Mouse (Mus musculus) neural tube, embryonic 11.5 days (tissue): ENCODE results near the gene Gen1. TPM values are rescaled to one million over a fixed set of nuclear protein-coding genes. Genes with fewer than 3 reads are reported as not detected.

ENCODE experiments used
- ATAC-seq: fragments of 200-750 bp; cut with Nextera tagmentation; 2 replicates; pipeline ENCODE4 v1.8.0; 2017; ENCODE audit warnings: moderate number of reproducible peaks, mild to moderate bottlenecking, moderate TSS enrichment, moderate library complexity; ENCODE audit not compliant: insufficient read depth, low FRiP score, low TSS enrichment
- DNase-seq: peaks from one replicate; pipeline ENCODE4 v3.0.0-alpha.2; 2015; ENCODE audit warnings: low spot score
- H3K27ac ChIP-seq: fragments of 300-500 bp; sonication (generic); 2 replicates; pipeline ENCODE4 v1.5.1; 2014; ENCODE audit warnings: low read depth, mild to moderate bottlenecking, low read length
- H3K27me3 ChIP-seq: fragments of 300-500 bp; sonication (generic); 2 replicates; pipeline ENCODE4 v1.6.1; 2014; ENCODE audit warnings: mild to moderate bottlenecking, low read length, mixed read lengths; ENCODE audit not compliant: control insufficient read depth, insufficient read depth
- H3K36me3 ChIP-seq: fragments of 300-500 bp; sonication (generic); 2 replicates; pipeline ENCODE4 v1.6.1; 2014; ENCODE audit warnings: mild to moderate bottlenecking, low read length, moderate library complexity, mixed read lengths; ENCODE audit not compliant: control insufficient read depth, insufficient read depth
- H3K4me1 ChIP-seq: fragments of 300-500 bp; sonication (generic); 2 replicates; pipeline ENCODE4 v1.6.1; 2014; ENCODE audit warnings: low read length, mixed read lengths; ENCODE audit not compliant: control insufficient read depth, insufficient read depth
- H3K4me2 ChIP-seq: fragments of 300-500 bp; sonication (generic); 2 replicates; pipeline ENCODE4 v1.6.1; 2014; ENCODE audit warnings: low read depth, mild to moderate bottlenecking, moderate library complexity
- H3K4me3 ChIP-seq: fragments of 300-500 bp; sonication (generic); 2 replicates; pipeline ENCODE4 v1.5.1; 2014; ENCODE audit warnings: low read depth, low read length
- H3K9ac ChIP-seq: fragments of 300-500 bp; sonication (generic); 2 replicates; pipeline ENCODE4 v1.6.1; 2014; ENCODE audit warnings: mild to moderate bottlenecking, low read length
- H3K9me3 ChIP-seq: fragments of 300-500 bp; sonication (generic); 2 replicates; pipeline ENCODE4 v1.6.1; 2016; ENCODE audit warnings: low read length; ENCODE audit not compliant: control insufficient read depth
- WGBS: fragments of 180-500 bp; shearing (Covaris S2); extraction: QIAGEN DNeasy Blood & Tissue Kit; methylation state at CpG from one replicate; pipeline ENCODE4 v1.1.7; 2014; 5-methylcytosine and 5-hydroxymethylcytosine counted together
- polyA plus RNA-seq: library from polyadenylated mRNA; unstranded; fragments of >200 nt; fragmentation: Nextera tagmentation; extraction: Ambion mirVana; gene quantifications from 2 replicates; pipeline ENCODE4 v1.2.1, GENCODE M21; 2014

Gene Gen1
- polyA plus RNA-seq, 1 experiment from 2014 or later, result 12.3 TPM

DNA sequence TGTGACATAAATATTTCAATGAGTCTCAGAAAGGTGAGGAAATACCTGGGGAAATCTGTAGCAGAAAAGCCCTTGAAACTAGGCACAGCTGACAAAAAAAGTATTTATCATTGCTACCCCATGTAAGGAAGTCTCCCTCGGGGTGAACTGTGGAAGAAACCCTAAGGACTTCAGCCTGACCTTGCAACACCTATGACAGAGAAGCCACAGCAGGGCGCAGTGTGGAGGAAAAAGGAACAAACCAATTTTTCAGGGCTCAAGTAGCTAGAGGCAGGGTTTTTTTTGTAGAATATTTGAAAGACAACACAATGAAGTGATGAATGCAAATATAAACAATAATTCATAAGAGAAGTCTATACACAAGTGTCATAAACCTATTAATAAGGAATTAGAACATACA is 29.6 kb downstream of the Gen1 start:
- DNase-seq (no peak), ATAC-seq (no peak)
- H3K4me2 ChIP-seq, result no peak overlapping the region
- no peaks in the 10 kb centered on the region for H3K27me3 ChIP-seq
- WGBS, result 86% methylated on average over 2 of the region's 2 CpGs
- H3K9ac ChIP-seq, result no peak overlapping the region
- no peaks in the 10 kb centered on the region for H3K9me3 ChIP-seq
- H3K4me1 ChIP-seq, result no peaks in the 10 kb centered on the region
- no peak overlapping the region for H3K27ac ChIP-seq
- no peak overlapping the region for H3K4me3 ChIP-seq
- H3K36me3 ChIP-seq, result no peaks in the 10 kb centered on the region

- Histone ChIP-seq H3K4me1 (no peaks in the 10 kb centered on the region), H3K9ac (no peak overlapping the region), H3K27me3 (no peaks in the 10 kb centered on the region), H3K36me3 (no peaks in the 10 kb centered on the region), H3K9me3 (no peaks in the 10 kb centered on the region), H3K4me2 (no peak overlapping the region), H3K4me3 (no peak overlapping the region), H3K27ac (no peak overlapping the region)
- DNase-seq (no peak), ATAC-seq (no peak)
- WGBS, result 89% methylated on average over 2 of the region's 2 CpGs
These were observed 35.3 kb downstream of the Gen1 start for GRCm38 (mm10) chr12:11230267-11230666.

DNA sequence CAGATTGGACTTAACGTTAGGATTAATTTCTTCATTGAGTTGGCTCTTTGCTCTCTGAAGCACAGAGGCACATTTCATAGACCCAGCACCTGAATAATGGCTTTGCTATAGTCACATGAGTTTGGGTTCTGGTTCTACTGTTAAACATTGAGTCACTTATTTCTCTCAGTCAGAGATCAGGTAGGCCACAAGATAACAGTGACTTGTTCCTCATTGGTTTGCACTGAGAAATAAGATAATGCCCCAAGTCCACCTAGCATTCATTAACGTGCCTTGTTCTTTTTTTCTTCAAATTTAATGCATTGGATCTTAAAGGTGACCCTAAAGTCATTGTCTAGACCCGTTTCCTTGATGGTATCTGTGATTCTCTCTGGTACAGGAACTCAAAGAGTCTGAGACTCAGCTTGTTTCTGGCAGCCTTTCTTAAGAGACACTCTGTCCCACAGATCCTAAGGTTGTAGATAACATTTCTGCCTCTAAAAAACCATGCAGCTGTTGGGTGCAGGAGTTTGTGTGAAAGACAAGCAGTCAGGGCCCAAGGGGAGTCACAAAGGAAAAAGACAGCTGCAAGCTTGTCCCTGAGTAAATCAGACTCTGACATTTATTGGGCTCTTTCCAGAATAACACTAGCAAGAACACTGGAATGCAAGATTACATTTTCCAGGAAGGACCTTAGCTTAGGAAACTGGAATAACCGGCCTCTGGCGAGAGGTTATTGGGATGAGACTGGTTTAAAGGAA is 38.9 kb downstream of the Gen1 start:
- no peak for DNase-seq
- 75% methylated on average over 5 of the region's 5 CpGs for WGBS
- ATAC-seq, result no peak
- no peaks in the 10 kb centered on the region for H3K36me3 ChIP-seq
- no peaks in the 10 kb centered on the region for H3K9me3 ChIP-seq
- H3K4me1 ChIP-seq, result no peaks in the 10 kb centered on the region
- no peak overlapping the region for H3K4me2 ChIP-seq
- no peak overlapping the region for H3K4me3 ChIP-seq
- H3K9ac ChIP-seq, result no peak overlapping the region
- no peak overlapping the region for H3K27ac ChIP-seq
- no peaks in the 10 kb centered on the region for H3K27me3 ChIP-seq

DNA sequence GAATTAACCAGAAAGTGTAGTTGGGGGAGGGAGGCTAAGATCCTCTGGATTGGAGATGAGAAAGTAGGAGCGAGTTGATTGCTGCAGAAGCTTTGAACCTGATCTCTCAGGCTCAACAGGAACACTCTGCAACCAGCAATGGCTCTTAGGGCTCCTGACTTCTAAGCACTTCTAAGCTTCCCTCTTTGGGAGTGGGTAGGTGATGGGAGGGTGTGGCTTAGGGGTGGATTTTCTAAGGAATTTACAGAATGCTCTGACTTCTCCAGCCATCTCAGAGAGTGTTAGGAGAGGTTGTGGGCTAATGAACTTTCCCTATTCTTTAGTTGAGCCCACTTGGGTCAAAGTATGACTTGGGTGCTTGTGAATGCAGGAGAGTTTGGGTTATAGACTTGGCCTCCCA is 39.5 kb downstream of the Gen1 start:
- WGBS, result 24% methylated on average over 1 of the region's 1 CpGs
- no peak overlapping the region for H3K4me3 ChIP-seq
- H3K9me3 ChIP-seq, result no peaks in the 10 kb centered on the region
- H3K4me1 ChIP-seq, result no peaks in the 10 kb centered on the region
- ATAC-seq (no peak), DNase-seq (no peak)
- no peak overlapping the region for H3K9ac ChIP-seq
- H3K27ac ChIP-seq, result no peak overlapping the region
- no peak overlapping the region for H3K4me2 ChIP-seq
- no peaks in the 10 kb centered on the region for H3K36me3 ChIP-seq
- H3K27me3 ChIP-seq, result no peaks in the 10 kb centered on the region

- ATAC-seq, result no peak
- Histone ChIP-seq H3K4me3 (no peak overlapping the region), H3K36me3 (no peaks in the 10 kb centered on the region), H3K4me2 (no peak overlapping the region), H3K9me3 (no peaks in the 10 kb centered on the region), H3K27me3 (no peaks in the 10 kb centered on the region), H3K9ac (no peak overlapping the region), H3K4me1 (no peaks in the 10 kb centered on the region), H3K27ac (no peak overlapping the region)
- WGBS, result 1% methylated on average over 5 of the region's 5 CpGs
- no peak for DNase-seq
These were observed 40.9 kb downstream of the Gen1 start for GRCm38 (mm10) chr12:11224722-11225121.

- no peak for ATAC-seq
- WGBS, result 88% methylated on average over 10 of the region's 10 CpGs
- Histone ChIP-seq H3K36me3 (no peaks in the 10 kb centered on the region), H3K9me3 (no peaks in the 10 kb centered on the region), H3K27ac (no peak overlapping the region), H3K27me3 (no peaks in the 10 kb centered on the region), H3K4me2 (no peak overlapping the region), H3K4me3 (no peak overlapping the region), H3K4me1 (no peaks in the 10 kb centered on the region), H3K9ac (no peak overlapping the region)
- DNase-seq, result no peak
These were observed 42.5 kb downstream of the Gen1 start for GRCm38 (mm10) chr12:11223090-11223489.

DNA sequence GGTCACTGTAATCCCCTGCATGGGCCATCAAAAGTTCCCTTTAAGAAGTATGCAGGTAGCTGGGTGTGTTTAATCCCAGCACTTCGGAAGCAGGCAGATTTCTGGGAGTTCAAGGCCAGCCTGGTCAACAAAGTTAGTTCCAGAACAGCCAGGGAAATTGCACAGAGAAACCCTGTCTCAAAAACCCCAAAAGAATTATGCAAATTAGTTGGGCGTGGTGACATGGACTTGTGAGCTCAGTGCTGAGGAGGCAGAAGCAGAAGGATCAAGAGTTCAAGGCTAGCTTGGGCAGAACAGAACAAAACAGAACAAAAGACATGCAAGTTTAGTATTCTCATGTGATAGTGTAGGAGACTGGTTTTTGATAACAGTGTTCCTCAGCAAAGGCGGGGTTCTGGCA is 43.0 kb downstream of the Gen1 start:
- Histone ChIP-seq H3K4me3 (no peak overlapping the region), H3K4me1 (no peaks in the 10 kb centered on the region), H3K27me3 (no peaks in the 10 kb centered on the region), H3K27ac (no peak overlapping the region), H3K9ac (no peak overlapping the region), H3K36me3 (no peaks in the 10 kb centered on the region), H3K4me2 (no peak overlapping the region), H3K9me3 (no peaks in the 10 kb centered on the region)
- DNase-seq, result no peak
- no peak for ATAC-seq
- 74% methylated on average over 3 of the region's 3 CpGs for WGBS

- ATAC-seq (no peak), DNase-seq (peak; percentile 23)
- Histone ChIP-seq H3K9me3 (no peaks in the 10 kb centered on the region), H3K4me2 (no peak overlapping the region), H3K4me3 (no peak overlapping the region), H3K27ac (no peak overlapping the region), H3K27me3 (no peaks in the 10 kb centered on the region), H3K36me3 (no peaks in the 10 kb centered on the region), H3K4me1 (no peaks in the 10 kb centered on the region), H3K9ac (no peak overlapping the region)
- WGBS, result 64% methylated on average over 20 of the region's 20 CpGs
These were observed 43.9 kb downstream of the Gen1 start for GRCm38 (mm10) chr12:11221524-11222330.

- no peak overlapping the region for H3K9ac ChIP-seq
- H3K27me3 ChIP-seq, result no peaks in the 10 kb centered on the region
- no peak overlapping the region for H3K4me3 ChIP-seq
- WGBS, result 61% methylated on average over 7 of the region's 7 CpGs
- no peak overlapping the region for H3K4me2 ChIP-seq
- DNase-seq (no peak), ATAC-seq (no peak)
- H3K36me3 ChIP-seq, result no peaks in the 10 kb centered on the region
- no peaks in the 10 kb centered on the region for H3K4me1 ChIP-seq
- no peak overlapping the region for H3K27ac ChIP-seq
- no peaks in the 10 kb centered on the region for H3K9me3 ChIP-seq
These were observed 47.8 kb downstream of the Gen1 start for GRCm38 (mm10) chr12:11217726-11218250.
